Mouse (Mus musculus) liver, postnatal 0 days (tissue): ENCODE measurements at regions not wholly inside any gene's neighbourhood (a gene's known extent, or its start where the extent isn't known, plus 50 kb on each side); places are given as distances from the start of the nearest gene placed in this dataset.

Experiments
- CTCF ChIP-seq: sonication (generic); IDR thresholded peaks from 2 replicates; pipeline ENCODE4 v1.5.1; 2016; ENCODE audit warnings: antibody characterized with exemption, low read depth
- EP300 ChIP-seq: IDR thresholded peaks from 2 replicates; pipeline ENCODE4 v1.6.1; 2016; ENCODE audit warnings: antibody characterized with exemption, low read depth, mild to moderate bottlenecking

- TF ChIP-seq CTCF (no peak), EP300 (no peak)
Measured at GRCm38 (mm10) chr1:90390422-90390821, 186.6 kb downstream of the Ackr3 start.
